Mouse (Mus musculus) adrenal gland (tissue): ENCODE results near the gene Slc38a9.

Source experiments
- intact Hi-C: fragments of 180-260 bp; cut with DNase I; formaldehyde crosslinking; loops from one replicate; pipeline ENCODE4 v1.15.1; 2025

Gene Slc38a9

DNA sequence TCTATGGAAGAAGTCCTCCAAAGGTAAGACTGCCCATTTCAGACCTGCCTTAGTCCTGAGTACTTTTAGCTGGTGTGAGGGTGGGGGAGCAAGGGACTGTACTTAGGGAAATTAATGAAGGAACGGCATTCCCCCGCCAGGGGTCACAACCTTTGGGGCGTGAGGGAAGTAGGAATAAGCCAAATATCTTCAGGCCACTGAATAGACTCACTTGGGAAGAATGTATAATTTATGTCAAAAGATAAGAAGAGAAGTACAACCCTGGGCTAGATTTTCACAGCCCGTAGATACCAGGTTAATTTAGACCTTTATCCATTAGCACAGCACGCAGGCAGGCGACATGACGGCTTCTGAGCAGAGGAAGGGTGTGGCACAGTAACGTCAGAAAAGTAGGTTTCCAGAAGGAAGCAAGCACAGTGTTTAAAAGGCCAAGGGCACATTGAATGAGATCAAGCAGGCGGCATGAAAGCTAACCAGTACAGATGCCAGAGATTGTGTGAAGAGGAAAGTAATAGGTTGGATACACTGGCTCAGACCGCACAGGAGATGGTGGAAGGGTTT is 103.1 kb downstream of the Slc38a9 start:
- intact Hi-C loops = loop anchor here (5.0 kb wide), 2 partner anchors 39 to 99 kb away; partner anchors contain the start of gene Plpp1

DNA sequence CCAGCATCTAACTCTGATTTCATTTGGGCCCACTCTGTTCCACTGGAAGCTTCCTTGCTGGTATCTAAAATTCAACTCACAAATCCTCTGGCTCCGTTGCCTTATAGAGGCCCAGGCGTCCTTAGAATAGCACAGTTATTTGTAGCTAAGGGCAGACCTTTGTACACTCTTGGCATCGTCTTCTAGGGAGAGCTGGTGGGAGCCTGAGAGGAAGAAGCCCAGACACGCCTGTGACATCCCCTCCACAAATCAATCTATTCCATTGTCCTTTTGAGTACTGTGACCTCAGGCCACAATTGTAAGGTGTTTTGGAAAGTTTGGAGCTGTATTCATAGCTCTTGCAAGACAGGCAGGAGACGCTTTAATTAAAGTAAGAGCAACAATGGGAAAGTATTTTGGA is 104.0 kb downstream of the Slc38a9 start:
- intact Hi-C loops = loop anchor here (5.0 kb wide), 2 partner anchors 38 to 98 kb away; partner anchors contain the start of gene Plpp1

DNA sequence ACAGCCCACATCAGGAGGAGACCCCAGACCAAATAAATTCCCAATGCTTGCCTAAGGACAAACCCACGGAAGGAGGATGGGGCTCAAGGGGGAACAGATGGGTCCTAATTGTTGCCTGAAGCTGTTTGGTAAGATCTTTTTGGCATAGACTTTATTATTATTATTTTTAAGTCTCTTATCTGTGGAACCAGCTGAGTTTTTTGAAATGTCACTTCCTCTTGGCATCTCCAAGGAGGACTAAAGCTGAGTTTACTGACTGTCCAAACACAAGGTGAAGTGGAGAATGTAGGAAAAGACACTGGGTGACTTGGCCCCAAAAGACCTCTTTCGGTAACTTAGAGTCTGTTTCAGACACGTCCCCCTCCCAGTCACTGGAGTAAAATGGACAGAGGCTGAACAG is 105.1 kb downstream of the Slc38a9 start:
- intact Hi-C loops = no loop called here

DNA sequence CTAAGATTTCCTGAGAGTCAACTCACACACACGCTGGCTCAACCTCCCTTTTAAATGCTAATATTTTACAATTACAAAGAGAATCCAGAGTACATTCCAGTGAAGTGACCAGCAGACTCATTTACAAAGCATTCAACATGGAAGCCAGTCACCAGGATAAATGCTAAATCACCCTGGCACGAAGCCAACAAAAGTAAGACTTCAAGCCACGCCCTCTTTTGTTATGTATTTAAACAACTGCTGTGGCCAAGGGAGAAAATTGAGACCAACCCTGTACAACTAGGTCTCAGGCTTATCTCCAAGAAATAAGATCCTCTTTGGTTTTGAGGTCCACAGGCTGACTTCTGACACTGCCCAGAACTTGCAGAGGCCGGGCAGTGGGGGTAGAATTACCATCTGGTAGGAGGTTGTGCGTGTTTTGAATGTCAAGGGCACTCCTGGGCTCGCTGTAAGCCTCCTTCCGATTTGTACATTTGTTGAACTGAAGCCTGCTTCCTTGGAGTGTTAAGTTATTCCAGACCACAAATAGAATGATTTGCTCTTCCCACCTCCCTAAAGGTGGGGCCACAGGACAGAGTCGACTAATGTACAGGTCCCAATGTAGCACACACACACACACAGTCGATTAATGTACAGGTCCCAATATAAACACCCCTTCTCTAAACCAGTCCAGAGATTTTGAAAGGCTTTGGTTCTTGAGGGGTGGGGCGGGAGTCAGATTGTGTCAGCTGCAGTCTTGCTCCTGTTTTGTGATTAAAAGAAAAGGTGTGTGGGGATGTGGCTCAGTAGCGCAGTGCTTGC is 110.2 kb downstream of the Slc38a9 start:
- intact Hi-C loops = no loop called here

DNA sequence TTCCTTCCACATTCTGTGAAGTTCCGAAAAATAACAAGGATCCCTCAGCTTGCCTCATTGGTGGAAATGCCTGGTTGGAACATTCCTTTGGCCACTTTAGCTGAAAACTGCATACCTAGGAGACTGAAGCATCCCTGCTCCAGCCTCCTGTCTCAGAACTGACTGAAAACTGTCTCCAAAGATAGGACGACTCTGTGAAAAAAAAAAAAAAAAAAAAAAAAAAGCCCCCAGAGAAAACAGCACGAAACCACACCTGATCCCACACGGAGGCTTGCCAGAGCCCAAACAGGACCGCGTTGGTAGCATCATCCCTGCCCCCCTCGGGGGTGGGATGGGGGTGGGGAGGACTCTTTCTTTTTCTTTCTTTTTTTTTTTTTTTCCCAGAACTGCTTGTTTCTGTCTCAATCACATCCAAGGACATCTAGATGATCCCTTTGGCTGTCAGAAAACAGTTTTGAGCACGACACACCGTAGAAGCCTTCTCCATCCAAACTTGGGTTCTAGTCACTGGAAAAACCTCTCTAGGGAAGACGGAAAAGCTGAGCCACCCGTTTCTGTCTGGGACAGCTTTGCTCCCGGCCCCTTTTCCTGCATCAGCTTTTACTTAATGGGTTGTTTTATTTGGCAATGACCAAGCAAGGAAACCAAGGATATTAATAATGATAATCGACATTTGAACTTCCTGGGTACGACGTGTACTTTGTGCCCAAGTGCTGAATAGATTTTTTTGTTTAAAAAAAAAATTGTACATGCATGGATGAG is 111.1 kb downstream of the Slc38a9 start:
- intact Hi-C loops = no loop called here

DNA sequence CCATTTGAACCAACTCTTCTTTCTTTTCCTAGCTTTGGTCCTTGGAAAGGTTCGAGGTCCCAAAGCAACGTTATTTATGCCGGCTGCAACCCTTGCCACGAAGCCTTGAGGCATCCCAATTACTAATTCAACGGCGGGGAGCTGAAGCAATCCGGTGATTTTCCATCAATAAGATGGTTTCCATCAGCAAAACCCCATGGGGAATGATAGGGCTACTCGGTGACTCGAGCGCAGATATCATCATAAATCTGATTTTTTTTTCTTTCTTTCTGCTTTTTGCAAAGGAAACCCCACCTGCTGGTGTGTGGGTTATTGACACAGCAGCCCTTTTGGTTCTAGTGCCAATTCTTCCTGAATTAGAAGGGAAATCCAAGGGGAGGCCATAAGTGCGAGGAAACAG is 111.7 kb downstream of the Slc38a9 start:
- intact Hi-C loops = no loop called here

DNA sequence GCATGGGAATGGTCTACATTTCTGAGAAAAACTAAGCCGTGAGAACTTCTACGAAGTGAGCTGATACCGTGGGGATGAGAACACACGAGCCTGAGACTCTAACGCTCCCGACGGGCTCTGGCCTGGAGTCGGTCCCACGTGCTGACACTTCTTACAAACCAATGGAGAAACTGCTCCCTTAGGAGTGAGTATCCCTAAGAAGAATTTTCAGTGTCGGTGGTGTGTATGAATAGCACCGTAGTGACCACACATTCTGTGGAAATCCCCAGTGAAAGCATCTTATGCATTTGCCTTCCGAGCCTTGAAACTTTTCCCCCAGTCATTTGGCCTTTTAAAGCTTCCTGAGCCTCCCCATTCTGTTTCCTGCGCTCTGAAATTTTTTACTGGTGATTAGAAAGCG is 112.3 kb downstream of the Slc38a9 start:
- intact Hi-C loops = no loop called here

DNA sequence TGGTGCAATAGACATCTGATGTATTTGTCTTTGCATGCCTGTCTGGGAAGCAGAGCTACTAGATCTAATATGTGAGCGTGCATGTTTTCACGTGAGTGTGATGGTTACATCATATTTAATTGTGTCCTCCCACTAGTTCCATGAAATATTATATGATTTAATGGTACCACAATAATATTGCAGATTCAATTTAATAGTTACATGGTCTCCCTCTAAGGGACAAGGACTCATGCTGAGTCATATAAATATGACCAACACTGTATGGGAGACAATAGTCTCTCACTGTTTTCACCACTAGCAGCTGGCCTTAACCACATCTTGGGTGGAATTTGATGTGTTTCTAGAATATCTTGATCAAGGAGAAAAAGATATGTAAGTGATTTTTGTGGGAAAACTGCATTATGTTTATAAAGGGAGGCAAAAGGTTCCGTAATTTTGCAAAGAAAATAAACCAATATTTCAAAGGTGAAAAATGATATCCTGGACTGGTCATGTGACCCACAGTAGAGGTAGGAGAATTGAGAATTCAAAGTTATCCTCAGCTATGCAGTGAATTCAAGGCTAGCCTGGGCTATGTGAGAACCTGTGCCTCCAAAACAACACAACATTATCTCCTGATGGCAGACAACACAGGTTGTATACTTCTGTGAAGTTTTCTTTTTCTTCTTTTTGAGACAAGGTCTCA is 113.6 kb downstream of the Slc38a9 start:
- intact Hi-C loops = no loop called here

DNA sequence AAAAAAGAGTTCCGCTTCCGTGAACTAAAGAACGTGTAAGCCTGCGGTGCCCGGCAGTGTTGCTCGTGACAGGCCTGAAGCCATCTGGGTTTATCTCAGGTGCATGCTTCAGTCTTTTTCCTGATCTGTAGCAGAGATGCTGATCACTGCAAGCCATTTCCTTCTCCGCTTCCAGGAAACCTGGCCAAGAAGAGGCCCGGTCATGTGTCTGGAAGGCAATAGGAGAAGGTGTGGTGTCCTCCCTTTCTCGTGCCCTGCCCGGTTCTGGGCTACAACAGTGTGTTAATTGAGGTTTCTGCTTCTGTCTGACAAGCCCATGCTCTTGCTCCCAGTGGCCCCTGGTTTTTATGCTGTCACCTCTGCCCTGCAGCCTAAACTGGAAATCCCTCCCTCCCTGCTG is 115.3 kb downstream of the Slc38a9 start:
- intact Hi-C loops = no loop called here

DNA sequence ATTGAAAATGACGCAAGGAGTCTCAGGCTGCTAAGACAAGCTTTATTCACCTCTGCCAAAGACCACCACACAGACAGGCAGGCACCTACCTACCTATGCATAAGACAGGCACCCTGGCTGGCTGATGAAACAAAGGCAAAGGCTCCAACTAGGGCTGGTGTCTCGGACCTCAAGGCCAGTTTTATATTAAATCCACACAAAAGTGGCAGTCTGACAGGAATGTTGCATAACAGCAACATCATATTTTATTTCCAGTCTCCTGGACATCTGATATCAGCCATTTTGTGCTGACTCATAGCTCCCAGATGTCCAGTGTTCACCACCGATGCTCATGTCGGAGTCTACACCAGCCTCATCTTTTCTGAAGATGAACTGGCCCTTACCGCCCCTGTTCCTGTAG is 117.9 kb downstream of the Slc38a9 start:
- intact Hi-C loops = no loop called here

DNA sequence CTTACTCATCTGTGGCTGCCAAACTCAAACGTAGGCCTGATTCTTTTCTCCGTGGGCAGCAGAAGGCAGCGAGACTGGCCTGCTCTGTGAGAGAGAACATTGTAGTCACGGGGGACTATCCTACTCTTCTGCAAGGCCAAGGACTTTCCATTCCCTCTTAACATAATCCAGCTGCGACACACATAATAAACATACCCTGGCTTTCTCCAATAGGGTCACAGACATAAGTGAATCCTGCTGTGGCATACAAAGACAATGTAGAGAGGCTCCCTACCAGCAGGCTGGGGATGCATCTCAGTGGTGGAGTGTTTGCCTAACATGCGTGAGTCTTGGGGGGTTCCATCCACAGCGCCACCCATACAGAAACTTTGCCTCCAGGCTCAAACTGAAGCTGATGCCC is 124.8 kb downstream of the Slc38a9 start:
- intact Hi-C loops = no loop called here

DNA sequence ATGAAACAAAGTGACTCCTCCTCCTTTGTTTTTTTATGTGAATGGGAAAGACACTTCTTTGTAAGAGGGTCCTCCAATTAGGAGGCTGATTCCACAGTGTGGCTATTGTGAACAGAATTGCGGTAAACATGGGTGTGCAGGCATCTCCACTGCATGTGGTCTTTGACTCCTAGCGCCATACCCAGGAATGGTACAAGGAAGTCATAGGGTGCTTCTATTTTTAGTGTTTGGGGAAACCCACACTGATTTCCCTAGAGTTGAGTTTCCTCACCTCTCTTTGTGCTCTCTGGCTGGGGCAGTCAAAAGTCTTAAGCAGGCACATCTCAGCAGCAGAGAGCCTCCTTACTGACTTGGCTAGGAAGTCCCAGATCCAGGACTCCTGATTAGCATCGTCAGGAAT is 125.6 kb downstream of the Slc38a9 start:
- intact Hi-C loops = no loop called here

DNA sequence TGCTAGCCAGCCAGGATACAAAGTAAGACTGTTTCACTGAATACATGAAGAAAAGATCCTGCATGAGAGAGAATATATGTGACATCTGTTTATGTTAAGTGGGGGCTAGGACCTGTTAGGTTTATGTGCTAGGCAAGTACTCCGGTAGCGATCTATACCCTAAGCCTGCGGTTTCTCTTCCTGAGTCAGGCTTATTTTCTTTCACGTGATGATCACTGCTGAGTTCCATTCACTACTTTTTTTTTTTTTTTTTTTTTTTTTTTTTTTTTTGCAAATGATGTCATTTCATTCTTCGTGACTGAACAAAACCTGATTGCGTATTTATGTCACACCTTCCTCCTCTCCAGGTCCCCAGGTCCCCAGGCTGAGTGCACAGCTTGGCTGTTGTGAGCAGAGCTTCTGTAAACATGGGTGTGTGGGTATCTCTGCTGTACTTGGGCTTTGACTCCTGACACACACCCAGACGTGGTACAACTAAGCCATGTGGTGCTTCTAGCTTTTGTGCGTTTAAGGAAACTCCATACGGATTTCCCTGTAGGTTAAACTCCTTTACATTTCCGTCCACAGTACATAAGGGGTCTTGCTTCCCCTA is 126.5 kb downstream of the Slc38a9 start:
- intact Hi-C loops = no loop called here
